In the genomic region with DNA sequence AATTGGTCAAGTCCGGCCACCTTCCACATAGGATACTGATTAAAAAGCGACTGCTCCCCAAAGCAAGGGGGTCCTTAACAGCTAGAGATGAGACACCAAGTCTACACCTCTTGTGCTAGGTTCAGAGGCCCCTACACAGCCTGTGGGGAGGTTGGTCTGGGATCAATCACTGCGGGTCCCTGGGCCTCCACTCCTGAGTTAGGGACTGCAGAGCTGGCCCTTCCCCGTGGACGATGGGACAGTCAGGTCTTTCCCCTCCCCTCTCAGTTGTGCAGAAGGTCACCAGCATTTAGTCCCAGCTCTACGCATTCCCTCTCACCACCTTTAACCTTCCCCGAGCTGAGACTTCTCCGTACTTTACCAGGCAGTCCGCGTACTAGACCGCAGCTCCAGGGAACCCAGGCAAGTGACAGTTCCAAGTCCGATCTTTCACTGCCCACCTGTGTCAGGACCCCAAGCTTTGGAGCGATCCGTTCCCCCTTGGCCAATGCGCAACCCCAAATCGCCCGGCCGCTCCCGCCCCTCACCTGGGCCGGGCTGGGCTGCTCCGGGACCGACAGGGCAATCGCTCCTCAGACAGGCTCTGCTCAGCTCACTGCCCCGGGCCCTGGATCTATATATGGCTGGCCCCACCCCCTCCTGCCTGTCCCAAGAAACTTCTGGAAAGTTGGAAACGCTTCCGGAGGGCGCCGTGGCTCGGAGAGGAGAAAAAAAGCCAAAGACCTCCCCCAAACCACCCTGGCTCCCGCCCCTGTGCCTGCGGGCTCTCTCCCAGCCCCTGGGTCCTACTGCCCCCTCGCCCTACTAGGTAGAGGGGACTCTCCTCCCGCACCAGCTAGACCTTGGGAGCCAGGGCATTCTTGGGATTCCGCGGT, we compare ENCODE assay signal across 8 mouse cellular contexts. TPM values are rescaled to one million over a fixed set of nuclear protein-coding genes. Genes with fewer than 3 reads are reported as not detected.
A peak's percentile ranks its signal among the peaks of the same experiment; 100 is the strongest.
DNase-seq lines count a peak whose midpoint lies in the region; ATAC-seq and TF ChIP-seq lines count a peak whose summit lies in the region.

A gene (minus strand): TSS at position 714 of the 875 bp plus-strand sequence.

- TF ChIP-seq EP300 in ES-Bruce4 (IDR thresholded peaks at IDR 0.05; ENCODE audit: insufficient read depth, low read depth, low read length) = no peak

- TF ChIP-seq POLR2A in ES-Bruce4 (IDR thresholded peaks at IDR 0.05; ENCODE audit: insufficient read depth, low read length) = no peak

- peak within 1 kb of the TSS; percentile 35 for H3K9ac ChIP-seq in ES-Bruce4 (ENCODE audit: low read depth, poor library complexity, severe bottlenecking)
- H3K9ac ChIP-seq in forebrain, embryonic 14.5 days (ENCODE audit: low read length) = peak within 1 kb of the TSS; percentile 64
- peak within 1 kb of the TSS; percentile 90 for H3K9ac ChIP-seq in lung, embryonic 15.5 days

- no peaks in the 10 kb centered on the region for H3K9me3 ChIP-seq in ES-Bruce4 (replicated peaks; ENCODE audit: control insufficient read depth, insufficient read depth, low read length, poor library complexity, severe bottlenecking)
- no peaks in the 10 kb centered on the region for H3K9me3 ChIP-seq in forebrain, embryonic 14.5 days (replicated peaks; ENCODE audit: control insufficient read depth, low read length)
- H3K9me3 ChIP-seq in lung, embryonic 15.5 days = no peaks in the 10 kb centered on the region

- H3K4me2 ChIP-seq in forebrain, embryonic 14.5 days (ENCODE audit: low read length) = peak within 1 kb of the TSS; percentile 74
- peak within 1 kb of the TSS; percentile 90 for H3K4me2 ChIP-seq in lung, embryonic 15.5 days

- peaks cover 18% of the 10 kb centered on the region for H3K4me1 ChIP-seq in ES-Bruce4 (ENCODE audit: control insufficient read depth, insufficient read depth, low read length)
- H3K4me1 ChIP-seq in forebrain, embryonic 14.5 days (ENCODE audit: control insufficient read depth, insufficient read depth, low read length) = peaks cover 48% of the 10 kb centered on the region
- peaks cover 76% of the 10 kb centered on the region for H3K4me1 ChIP-seq in lung, embryonic 15.5 days

- H3K27ac ChIP-seq in ES-Bruce4 (ENCODE audit: insufficient read depth, low read length) = peak within 1 kb of the TSS; percentile 70
- peak within 1 kb of the TSS; percentile 88 for H3K27ac ChIP-seq in forebrain, embryonic 14.5 days (ENCODE audit: low read depth, low read length)
- peak within 1 kb of the TSS; percentile 99 for H3K27ac ChIP-seq in lung, embryonic 15.5 days

- H3K4me3 ChIP-seq in ES-Bruce4 (ENCODE audit: low read depth, low read length) = peak within 1 kb of the TSS; percentile 63
- peak within 1 kb of the TSS; percentile 40 for H3K4me3 ChIP-seq in forebrain, embryonic 14.5 days (ENCODE audit: low read depth, low read length)
- H3K4me3 ChIP-seq in lung, embryonic 15.5 days = peak within 1 kb of the TSS; percentile 75

- WGBS in forebrain, embryonic 14.5 days = 2% methylated on average over 34 of the region's 35 CpGs
- WGBS in lung, embryonic 15.5 days = under 1% methylated on average over 35 of the region's 35 CpGs

- H3K36me3 ChIP-seq in ES-Bruce4 (ENCODE audit: control insufficient read depth, insufficient read depth, low read length, poor library complexity, severe bottlenecking) = peaks cover 4% of the 10 kb centered on the region; the same call in 1 of the 2 replicates
- peaks cover 12% of the 10 kb centered on the region for H3K36me3 ChIP-seq in forebrain, embryonic 14.5 days (ENCODE audit: control insufficient read depth, insufficient read depth, low read length)
- H3K36me3 ChIP-seq in lung, embryonic 15.5 days = peaks cover 26% of the 10 kb centered on the region

- DNase-seq in adrenal gland, postnatal 14 days = peak; percentile 93
- DNase-seq in forebrain, embryonic 14.5 days (ENCODE audit: low spot score) = peak; percentile 80
- peak; percentile 91 to 93 for DNase-seq in heart, postnatal 14 days
- peak; percentile 96 to 97 for DNase-seq in kidney, postnatal 4 days
- DNase-seq in retina, postnatal 1 day = peak; percentile 84
- no peak for DNase-seq in thymus, postnatal 10 days (ENCODE audit: low spot score in 2 of 2)

- no peaks in the 10 kb centered on the region for H3K27me3 ChIP-seq in ES-Bruce4 (ENCODE audit: control insufficient read depth, insufficient read depth, low read length, poor library complexity, severe bottlenecking)
- H3K27me3 ChIP-seq in forebrain, embryonic 14.5 days (replicated peaks; ENCODE audit: control insufficient read depth, insufficient read depth, low read length) = no peaks in the 10 kb centered on the region
- H3K27me3 ChIP-seq in lung, embryonic 15.5 days = no peaks in the 10 kb centered on the region

- intact Hi-C loops in heart, postnatal 14 days (cut with DNase I) = no loop called here

- TF ChIP-seq CTCF in ES-Bruce4 (IDR thresholded peaks at IDR 0.05; ENCODE audit: low read depth, low read length) = no peak

- ATAC-seq in forebrain, embryonic 14.5 days = peak; percentile 54
- peak; percentile 84 for ATAC-seq in lung, embryonic 15.5 days (ENCODE audit: borderline replicate concordance, extremely low read depth, low FRiP score, low TSS enrichment)

RNA-seq across cellular contexts. Expression of the gene that starts here (rescaled TPM):
- polyA plus RNA-seq in ES-Bruce4 (2011; ENCODE audit: insufficient read depth, insufficient read length, low read depth, missing spikeins) = 211 and 229 TPM in 2 replicates
- 291 and 364 TPM in 2 replicates for total RNA-seq in adrenal gland, postnatal 14 days (2021)
- polyA plus RNA-seq in forebrain, embryonic 14.5 days (2014; fragmentation: Nextera tagmentation; extraction: Ambion mirVana) = 102 and 115 TPM in 2 replicates
- total RNA-seq in heart, postnatal 14 days (2021) = 100 to 1,000 TPM; 387 to 469 TPM
- polyA plus RNA-seq in lung, embryonic 15.5 days (2015; fragmentation: Nextera tagmentation; extraction: Ambion mirVana) = 1,817 and 1,834 TPM in 2 replicates

Comparison
In these comparisons a context has a peak if more than half of its experiments do, and no peak if none do; other contexts are left out.
1. H3K9ac ChIP-seq: peak in every context shown above with its lines; median percentile 90 in lung, embryonic 15.5 days; 64 in forebrain, embryonic 14.5 days; 35 in ES-Bruce4.
2. DNase-seq: peak in adrenal gland, postnatal 14 days (single experiment), forebrain, embryonic 14.5 days (single experiment), heart, postnatal 14 days (2 of 2), kidney, postnatal 4 days (2 of 2) and retina, postnatal 1 day (single experiment); none in thymus, postnatal 10 days (0 of 2).
3. Peak in every context shown above with its lines, with median percentiles within 50 percentile points of each other: H3K27ac ChIP-seq and H3K4me3 ChIP-seq.